Mouse (Mus musculus) liver, postnatal 0 days (tissue): ENCODE data around the gene Lmod1.

Source experiments
- CTCF ChIP-seq: sonication (generic); IDR thresholded peaks from 2 replicates; pipeline ENCODE4 v1.5.1; 2016; ENCODE audit warnings: antibody characterized with exemption, low read depth
- EP300 ChIP-seq: IDR thresholded peaks from 2 replicates; pipeline ENCODE4 v1.6.1; 2016; ENCODE audit warnings: antibody characterized with exemption, low read depth, mild to moderate bottlenecking

DNA sequence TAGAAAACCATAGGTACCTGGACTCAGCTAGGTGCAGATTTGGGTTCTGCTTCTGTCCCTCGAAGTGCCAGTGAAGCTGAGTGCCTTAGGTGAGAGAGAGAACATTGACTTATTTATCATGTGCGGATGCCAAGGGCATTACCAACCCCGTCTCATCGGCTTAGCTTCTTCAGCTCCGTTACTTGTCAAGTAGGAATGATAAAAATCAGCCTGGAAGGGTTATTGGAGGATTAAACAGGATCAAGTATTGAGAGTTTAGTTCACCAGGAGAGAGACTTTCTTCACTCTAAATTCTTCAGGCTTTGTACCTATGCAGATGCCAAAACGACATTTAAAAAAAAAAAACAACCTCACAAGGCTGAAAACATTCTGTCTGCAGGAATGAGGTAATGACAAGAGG lies 6.0 kb downstream of the Lmod1 start:
- no peak for TF ChIP-seq EP300
- no peak for TF ChIP-seq CTCF
